Mouse (Mus musculus) mouse embryonic stem cell (cell line): Measurements from ENCODE around the gene Fgfr1op2.

Source experiments
- in situ Hi-C, 2 experiments: fragments of 300-500 bp; cut with MboI; formaldehyde crosslinking; loops; 1 replicate in 1 of 2; 3 replicates in 1 of 2; pipeline ENCODE4 v1.14.3; 2019 to 2020; ENCODE audit warnings: low sequenced_read_pairs in 2 of 2, low pct_unique_long_range_greater_than_20kb in 1 of 2, mixed read lengths in 1 of 2; ENCODE audit not compliant: unreplicated experiment in 1 of 2

Fgfr1op2 gene

GRCm38 (mm10) chr6:146583366-146584046 lies 6.5 kb downstream of the Fgfr1op2 start:
- in situ Hi-C loops: no loop called here

DNA sequence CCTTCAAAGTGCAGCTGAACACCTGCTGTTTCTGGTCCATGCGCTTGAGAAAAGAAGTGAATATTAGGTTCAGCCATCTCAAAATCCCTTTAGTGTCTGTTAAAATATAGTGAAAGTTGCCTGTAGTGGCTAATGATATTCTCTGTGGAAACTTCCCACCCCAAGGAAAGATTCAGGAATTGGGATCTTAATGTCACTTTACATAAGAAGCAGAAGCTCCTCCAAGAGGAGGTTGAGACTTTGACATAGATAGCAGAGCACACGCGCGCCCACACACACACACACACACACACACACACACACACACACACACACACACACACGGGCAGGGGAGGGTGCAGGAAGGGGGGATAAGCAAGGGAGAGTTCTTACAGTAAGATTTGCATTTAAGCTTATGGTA lies 8.1 kb downstream of the Fgfr1op2 start:
- in situ Hi-C loops: no loop called here

- in situ Hi-C loops: no loop called here
These were observed 25.6 kb downstream of the Fgfr1op2 start for GRCm38 (mm10) chr6:146602601-146603000.

DNA sequence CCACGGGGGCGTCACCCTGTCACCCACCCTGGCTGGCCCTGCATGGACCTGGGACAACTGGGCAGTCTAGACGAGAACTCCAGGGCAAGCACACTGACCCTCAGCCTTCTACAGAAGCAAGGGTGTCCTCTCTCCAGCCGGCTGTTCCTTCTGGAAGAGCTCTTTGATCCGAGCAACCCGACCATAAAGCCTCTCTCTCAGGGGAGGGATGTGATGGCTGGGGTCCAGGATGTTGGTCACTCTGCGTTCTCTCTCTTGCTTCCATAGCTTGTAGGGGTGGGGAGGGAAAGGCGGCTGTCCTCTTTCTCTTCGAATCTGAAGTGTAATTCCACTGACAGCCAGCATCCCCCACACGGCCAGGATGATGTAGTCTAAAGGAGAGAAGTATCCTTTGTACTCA lies 26.6 kb downstream of the Fgfr1op2 start:
- in situ Hi-C loops: no loop called here

DNA sequence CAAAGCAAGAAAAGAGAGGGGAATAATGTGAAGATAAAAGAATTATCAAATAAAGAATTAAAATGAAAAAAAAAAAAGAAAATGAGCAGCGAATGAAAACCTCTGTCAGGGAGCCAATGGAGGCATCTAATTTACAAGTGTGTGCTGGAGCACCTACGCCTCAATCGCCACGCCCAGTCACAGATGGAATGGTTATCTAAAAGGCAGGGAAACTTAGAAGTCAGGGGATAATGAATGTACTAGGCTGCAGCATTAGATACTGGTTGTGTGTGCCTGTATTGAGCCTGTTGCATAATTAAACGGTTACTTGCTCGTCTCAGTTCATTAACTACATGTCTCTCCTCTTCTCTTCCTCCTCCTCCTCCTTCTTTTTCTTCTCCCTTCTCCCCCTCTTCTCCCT lies 34.4 kb downstream of the Fgfr1op2 start:
- in situ Hi-C loops: no loop called here

DNA sequence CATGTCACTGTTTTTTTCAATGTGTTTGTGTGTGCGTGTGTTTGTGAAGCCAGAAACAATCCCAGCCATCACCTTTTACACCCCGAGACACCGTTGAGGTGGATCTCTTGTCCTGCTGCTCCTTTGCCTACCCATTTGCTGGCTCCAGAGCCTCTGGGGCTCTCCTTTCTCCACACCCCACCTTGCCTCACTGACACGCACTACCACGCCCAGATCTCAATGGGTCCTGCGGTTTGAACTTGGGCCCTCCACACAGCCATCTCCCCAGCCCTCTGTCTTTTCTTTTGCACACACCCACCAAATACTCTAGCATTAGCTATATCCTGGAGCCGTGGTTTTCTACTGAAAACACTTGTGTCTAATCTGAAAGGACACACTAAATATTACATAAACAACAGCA lies 34.9 kb downstream of the Fgfr1op2 start:
- in situ Hi-C loops: no loop called here

DNA sequence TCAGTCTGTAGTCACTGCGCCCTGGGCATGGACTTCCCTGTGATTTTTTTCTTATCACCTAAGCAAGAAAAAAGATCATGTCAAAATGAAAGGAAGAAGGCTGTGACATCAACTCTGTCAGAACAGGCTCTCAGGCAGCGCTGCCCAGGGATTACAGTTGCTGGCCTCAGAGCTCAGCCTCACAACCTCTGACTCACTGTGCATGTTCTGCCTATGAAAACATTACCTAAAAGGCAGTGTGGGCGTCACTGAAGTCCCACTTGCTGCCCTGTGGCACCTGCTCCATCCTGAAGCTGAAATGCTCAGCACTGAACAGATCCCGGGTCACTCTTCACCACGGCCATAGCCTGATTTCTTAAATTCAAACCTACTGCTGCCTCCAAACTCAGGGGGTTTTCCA lies 35.7 kb downstream of the Fgfr1op2 start:
- in situ Hi-C loops: no loop called here

GRCm38 (mm10) chr6:146613907-146614306 lies 36.9 kb downstream of the Fgfr1op2 start:
- in situ Hi-C loops: no loop called here

GRCm38 (mm10) chr6:146614541-146614940 lies 37.5 kb downstream of the Fgfr1op2 start:
- in situ Hi-C loops: no loop called here

DNA sequence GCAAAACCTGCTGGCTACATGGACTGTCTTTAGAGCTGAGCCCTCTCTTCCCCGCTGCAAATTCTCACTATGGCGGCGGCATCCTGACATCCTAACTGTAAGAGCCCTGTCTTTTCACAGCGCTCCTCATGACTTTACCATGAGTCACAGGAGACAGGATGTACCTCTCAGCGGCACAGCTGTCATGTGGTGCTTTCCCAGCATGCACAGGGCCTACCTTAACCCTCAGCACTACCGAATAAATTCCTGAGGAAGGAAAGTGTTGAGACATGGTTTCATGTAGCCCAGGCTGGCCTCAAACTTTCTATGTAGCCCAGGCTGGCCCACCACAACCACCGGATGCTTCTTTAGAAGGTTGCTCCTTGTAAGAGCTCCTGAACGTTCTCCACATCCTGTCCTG lies 38.9 kb downstream of the Fgfr1op2 start:
- in situ Hi-C loops: no loop called here

- in situ Hi-C loops: no loop called here
These were observed 39.7 kb downstream of the Fgfr1op2 start for GRCm38 (mm10) chr6:146616670-146617069.

GRCm38 (mm10) chr6:146628123-146628522 lies 51.1 kb downstream of the Fgfr1op2 start:
- in situ Hi-C loops: loop anchor here in 1 of 2 experiments (25.0 kb wide), 1 partner anchor 459 kb away; the partner anchor contains the start of genes Klhl42 and Mansc4

GRCm38 (mm10) chr6:146629781-146630756 lies 53.1 kb downstream of the Fgfr1op2 start:
- in situ Hi-C loops: loop anchor here in 1 of 2 experiments (25.0 kb wide), 1 partner anchor 457 kb away; the partner anchor contains the start of genes Klhl42 and Mansc4

DNA sequence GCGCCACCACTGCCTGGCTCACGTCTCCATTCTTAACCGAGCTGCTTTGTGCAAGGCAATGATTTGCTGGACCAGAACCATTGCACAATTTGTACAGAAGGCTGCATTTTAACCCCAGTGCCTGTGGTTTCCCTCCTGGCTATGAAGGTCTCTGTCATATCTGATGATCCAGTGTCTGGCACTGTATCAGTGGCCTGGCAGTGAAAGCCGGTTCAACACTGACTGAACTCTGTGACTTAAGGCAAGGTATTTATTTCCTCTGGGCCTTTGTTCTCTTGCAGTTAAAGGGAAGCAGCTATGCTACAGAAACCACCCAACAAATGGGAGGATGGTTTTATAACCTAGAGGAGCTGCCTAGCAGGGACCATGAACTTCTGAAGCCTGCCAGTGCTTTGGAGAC lies 54.0 kb downstream of the Fgfr1op2 start:
- in situ Hi-C loops: loop anchor here in 1 of 2 experiments (25.0 kb wide), 1 partner anchor 456 kb away; the partner anchor contains the start of genes Klhl42 and Mansc4

- in situ Hi-C loops: loop anchor here in 1 of 2 experiments (25.0 kb wide), 1 partner anchor 455 kb away; the partner anchor contains the start of genes Klhl42 and Mansc4
These were observed 54.8 kb downstream of the Fgfr1op2 start for GRCm38 (mm10) chr6:146631847-146632246.

DNA sequence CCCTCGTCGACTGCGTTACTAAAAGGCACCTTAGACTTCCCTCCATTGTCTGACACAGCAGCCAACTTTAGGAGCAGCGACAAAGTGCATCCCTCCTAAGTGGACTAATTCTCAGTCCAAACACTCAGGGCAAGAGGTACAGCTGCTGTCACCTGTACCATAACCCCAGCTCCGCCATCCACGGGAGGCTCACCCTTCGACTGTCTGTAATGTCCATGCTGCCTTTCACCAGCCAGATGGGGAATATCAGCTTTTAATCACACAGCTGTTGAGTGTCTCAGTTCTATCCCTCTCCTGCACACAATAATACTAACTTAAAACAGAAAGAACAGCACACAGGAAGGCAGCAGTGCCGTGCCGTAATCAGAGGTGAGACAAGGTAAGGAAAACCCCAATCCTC lies 55.4 kb downstream of the Fgfr1op2 start:
- in situ Hi-C loops: loop anchor here in 1 of 2 experiments (25.0 kb wide), 1 partner anchor 455 kb away; the partner anchor contains the start of genes Klhl42 and Mansc4

DNA sequence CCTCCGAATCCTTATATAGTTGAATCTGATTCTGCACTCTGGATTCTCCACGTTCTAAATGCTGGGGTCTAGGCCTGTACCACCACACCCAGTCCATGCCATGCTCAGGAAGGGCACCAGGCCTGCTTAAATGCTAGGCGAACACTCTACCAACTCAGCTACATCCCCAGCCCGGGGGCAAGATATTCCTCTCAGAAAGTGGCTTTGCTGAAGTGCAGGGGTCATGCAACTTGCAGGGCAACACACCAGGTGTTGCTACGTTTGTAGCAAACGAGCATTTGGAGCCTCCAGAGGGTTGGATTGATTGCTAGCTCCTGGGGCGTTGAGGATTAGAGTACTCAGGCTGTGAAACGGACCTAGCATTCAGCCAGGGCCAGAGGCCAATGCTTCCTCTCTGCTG lies 56.1 kb downstream of the Fgfr1op2 start:
- in situ Hi-C loops: loop anchor here in 1 of 2 experiments (25.0 kb wide), 1 partner anchor 454 kb away; the partner anchor contains the start of genes Klhl42 and Mansc4

- in situ Hi-C loops: loop anchor here in 1 of 2 experiments (25.0 kb wide), 1 partner anchor 454 kb away; the partner anchor contains the start of genes Klhl42 and Mansc4
These were observed 56.6 kb downstream of the Fgfr1op2 start for GRCm38 (mm10) chr6:146633629-146634014.
